ENCODE assay signal across 8 mouse cellular contexts in genomic region chr10:128817033-128817432, GRCm38 (mm10). TPM values are rescaled to one million over a fixed set of nuclear protein-coding genes. Genes with fewer than 3 reads are reported as not detected.
DNase-seq lines count a peak whose midpoint lies in the region; ATAC-seq and TF ChIP-seq lines count a peak whose summit lies in the region.

Gene Sarnp (plus strand): TSS chr10:128817333.

- peaks cover 11% of the 10 kb centered on the region for H3K4me1 ChIP-seq in embryonic facial prominence, embryonic 10.5 days
- H3K4me1 ChIP-seq in heart, embryonic 11.5 days (ENCODE audit: control insufficient read depth, insufficient read depth, low read length), result no peaks in the 10 kb centered on the region
- no peaks in the 10 kb centered on the region for H3K4me1 ChIP-seq in midbrain, postnatal 0 days (ENCODE audit: insufficient read depth, low read length)

- H3K27ac ChIP-seq in layer of hippocampus, adult 2 months, result no peak within 1 kb of the TSS
- H3K27ac ChIP-seq in embryonic facial prominence, embryonic 10.5 days (replicated peaks), result no peak within 1 kb of the TSS
- no peak within 1 kb of the TSS for H3K27ac ChIP-seq in heart, embryonic 11.5 days (ENCODE audit: low read depth, low read length)
- no peak within 1 kb of the TSS for H3K27ac ChIP-seq in midbrain, postnatal 0 days (ENCODE audit: low read depth, low read length)

- no peak within 1 kb of the TSS for H3K9ac ChIP-seq in heart, embryonic 11.5 days (ENCODE audit: low read depth, low read length)
- no peak within 1 kb of the TSS for H3K9ac ChIP-seq in midbrain, postnatal 0 days (replicated peaks; ENCODE audit: low read length, poor library complexity, severe bottlenecking)

- peaks cover 79% of the 10 kb centered on the region for H3K36me3 ChIP-seq in embryonic facial prominence, embryonic 10.5 days (replicated peaks)
- peaks cover 28% of the 10 kb centered on the region for H3K36me3 ChIP-seq in heart, embryonic 11.5 days (ENCODE audit: control insufficient read depth, insufficient read depth, low read length)
- H3K36me3 ChIP-seq in midbrain, postnatal 0 days (ENCODE audit: insufficient read depth, low read length), result peaks cover 28% of the 10 kb centered on the region

- no peaks in the 10 kb centered on the region for H3K27me3 ChIP-seq in embryonic facial prominence, embryonic 10.5 days (replicated peaks; ENCODE audit: low read depth, poor library complexity, severe bottlenecking)
- no peaks in the 10 kb centered on the region for H3K27me3 ChIP-seq in heart, embryonic 11.5 days (ENCODE audit: control insufficient read depth, insufficient read depth, low read length)
- H3K27me3 ChIP-seq in midbrain, postnatal 0 days (ENCODE audit: insufficient read depth, low read length), result no peaks in the 10 kb centered on the region

- 93% methylated on average over 13 of the region's 13 CpGs for WGBS in embryonic facial prominence, embryonic 10.5 days
- 87% methylated on average over 13 of the region's 13 CpGs for WGBS in heart, embryonic 11.5 days (ENCODE audit: insufficient replicate concordance)
- 94% methylated on average over 13 of the region's 13 CpGs for WGBS in midbrain, postnatal 0 days

- ATAC-seq in heart, embryonic 11.5 days (replicated peaks; ENCODE audit: insufficient number of reproducible peaks, low FRiP score, low TSS enrichment), result no peak
- no peak for ATAC-seq in midbrain, postnatal 0 days (ENCODE audit: low FRiP score)

- no peak within 1 kb of the TSS for H3K4me2 ChIP-seq in heart, embryonic 11.5 days
- no peak within 1 kb of the TSS for H3K4me2 ChIP-seq in midbrain, postnatal 0 days (ENCODE audit: low read depth, low read length, poor library complexity, severe bottlenecking)

- no peak within 1 kb of the TSS for H3K4me3 ChIP-seq in layer of hippocampus, adult 2 months
- no peak within 1 kb of the TSS for H3K4me3 ChIP-seq in embryonic facial prominence, embryonic 10.5 days
- no peak within 1 kb of the TSS for H3K4me3 ChIP-seq in heart, embryonic 11.5 days (ENCODE audit: low read depth, low read length)
- no peak within 1 kb of the TSS for H3K4me3 ChIP-seq in midbrain, postnatal 0 days (ENCODE audit: low read depth, low read length)

- no peaks in the 10 kb centered on the region for H3K9me3 ChIP-seq in embryonic facial prominence, embryonic 10.5 days
- no peaks in the 10 kb centered on the region for H3K9me3 ChIP-seq in heart, embryonic 11.5 days (replicated peaks; ENCODE audit: control insufficient read depth, low read length)
- no peaks in the 10 kb centered on the region for H3K9me3 ChIP-seq in midbrain, postnatal 0 days (ENCODE audit: low read length)

- no peak for DNase-seq in layer of hippocampus, adult 2 months (ENCODE audit: low spot score in 2 of 2)
- no peak for DNase-seq in layer of hippocampus, adult 9-10 months (ENCODE audit: low spot score)
- DNase-seq in embryonic facial prominence, embryonic 10.5 days (ENCODE audit: low spot score), result no peak
- no peak for DNase-seq in left cerebral cortex, adult 8-10 months (ENCODE audit: low spot score in 2 of 2)
- DNase-seq in midbrain, postnatal 0 days (ENCODE audit: low spot score), result no peak
- DNase-seq in urinary bladder, postnatal 14 days (ENCODE audit: low spot score), result no peak
- DNase-seq in thymus, postnatal 25 days, result no peak

- no peak for TF ChIP-seq CTCF in layer of hippocampus, adult 2 months (conservative IDR thresholded peaks at IDR 0.05)
- no peak for TF ChIP-seq CTCF in midbrain, postnatal 0 days (IDR thresholded peaks at IDR 0.05)

RNA-seq across cellular contexts. Expression of gene Sarnp, which starts in this region (rescaled TPM):
- total RNA-seq in layer of hippocampus, adult 2 months (2021), result 10 to 100 TPM; 39.3 to 42.2 TPM
- polyA plus RNA-seq in embryonic facial prominence, embryonic 10.5 days (2016; fragmentation: Nextera tagmentation; extraction: Ambion mirVana), result 259 and 263 TPM in 2 replicates
- 204 and 210 TPM in 2 replicates for polyA plus RNA-seq in heart, embryonic 11.5 days (2014; fragmentation: Nextera tagmentation; extraction: Ambion mirVana)
- 10 to 100 TPM; 29.7 to 35.2 (median 31.2) TPM for total RNA-seq in left cerebral cortex, adult 8-10 months (2022)
- total RNA-seq in midbrain, postnatal 0 days (2014; rRNA removed), result 30.7 and 36.8 TPM in 2 replicates
- 120 and 126 TPM in 2 replicates for polyA plus RNA-seq in midbrain, postnatal 0 days (2015; fragmentation: Nextera tagmentation; extraction: Ambion mirVana)
